Mouse (Mus musculus) fat pad, adult 2 months (tissue): ENCODE data around the gene Ap5s1.

Experiments
- DNase-seq: peaks from one replicate; pipeline ENCODE4 v3.0.0-alpha.2; 2011; ENCODE audit warnings: low read depth, low spot score; ENCODE audit errors: extremely low read depth

Ap5s1 gene

GRCm38 (mm10) chr2:131261481-131262212, 54.8 kb downstream of the Ap5s1 start:
- DNase-seq: no peak

GRCm38 (mm10) chr2:131262213-131262672, 55.4 kb downstream of the Ap5s1 start, which contains the start of gene Pank2:
Pank2 (plus strand) TSS chr2:131262495.
- peak; percentile 66 for DNase-seq
